Mouse (Mus musculus) midbrain, embryonic 11.5 days (tissue): ENCODE results near the gene Brcc3. TPM values are rescaled to one million over a fixed set of nuclear protein-coding genes. Genes with fewer than 3 reads are reported as not detected.
"Not testable (repeated sequence)": the region's sequence is repeated elsewhere in the genome, so short reads cannot be mapped to it uniquely, and the experiment has no call there.

ENCODE experiments used
- ATAC-seq: fragments of 200-750 bp; cut with Nextera tagmentation; 2 replicates; pipeline ENCODE4 v1.8.0; 2017; ENCODE audit warnings: moderate TSS enrichment, moderate library complexity; ENCODE audit not compliant: low FRiP score
- DNase-seq: peaks from one replicate; pipeline ENCODE4 v3.0.0; 2015; ENCODE audit warnings: low spot score; ENCODE audit errors: missing footprints
- H3K27ac ChIP-seq: fragments of 300-500 bp; sonication (generic); 2 replicates; pipeline ENCODE4 v1.5.1; 2014; ENCODE audit warnings: low read depth, low read length
- H3K27me3 ChIP-seq: fragments of 300-500 bp; sonication (generic); 2 replicates; pipeline ENCODE4 v1.6.1; 2014; ENCODE audit warnings: mild to moderate bottlenecking, low read length, moderate library complexity, mixed read lengths; ENCODE audit not compliant: control insufficient read depth, insufficient read depth
- H3K36me3 ChIP-seq: fragments of 300-500 bp; sonication (generic); 2 replicates; pipeline ENCODE4 v1.6.1; 2014; ENCODE audit warnings: mild to moderate bottlenecking, low read length, moderate library complexity, mixed read lengths; ENCODE audit not compliant: control insufficient read depth, insufficient read depth
- H3K4me1 ChIP-seq: fragments of 300-500 bp; sonication (generic); 2 replicates; pipeline ENCODE4 v1.6.1; 2014; ENCODE audit warnings: low read length; ENCODE audit not compliant: control insufficient read depth, insufficient read depth
- H3K4me2 ChIP-seq: fragments of 300-500 bp; sonication (generic); 2 replicates; pipeline ENCODE4 v1.6.1; 2014; ENCODE audit warnings: mild to moderate bottlenecking, moderate library complexity
- H3K4me3 ChIP-seq: fragments of 300-500 bp; sonication (generic); 2 replicates; pipeline ENCODE4 v1.5.1; 2014; ENCODE audit warnings: low read depth, low read length
- H3K9ac ChIP-seq: fragments of 300-500 bp; sonication (generic); 2 replicates; pipeline ENCODE4 v1.6.1; 2014; ENCODE audit warnings: low read length
- H3K9me3 ChIP-seq: fragments of 300-500 bp; sonication (generic); 2 replicates; pipeline ENCODE4 v1.6.1; 2016; ENCODE audit warnings: low read length; ENCODE audit not compliant: control insufficient read depth
- WGBS: fragments of 180-500 bp; shearing (Covaris S2); extraction: QIAGEN DNeasy Blood & Tissue Kit; methylation state at CpG from one replicate; pipeline ENCODE4 v1.1.7; 2014; 5-methylcytosine and 5-hydroxymethylcytosine counted together
- polyA plus RNA-seq: library from polyadenylated mRNA; unstranded; fragments of >200 nt; fragmentation: Nextera tagmentation; extraction: Ambion mirVana; gene quantifications from 2 replicates; pipeline ENCODE4 v1.2.1, GENCODE M21; 2014

Gene Brcc3
- polyA plus RNA-seq, 1 experiment from 2014 or later: 61.3 TPM

- Histone ChIP-seq H3K4me3 (no peak overlapping the region), H3K27me3 (no peaks in the 10 kb centered on the region), H3K4me1 (no peaks in the 10 kb centered on the region), H3K36me3 (no peaks in the 10 kb centered on the region), H3K4me2 (no peak overlapping the region), H3K9ac (no peak overlapping the region), H3K27ac (no peak overlapping the region), H3K9me3 (no peaks in the 10 kb centered on the region)
- WGBS: 75% methylated on average over 2 of the region's 2 CpGs
- DNase-seq (no peak), ATAC-seq (no peak)
Observed at GRCm38 (mm10) chrX:75402668-75403067, 13.8 kb upstream of the Brcc3 start.

GRCm38 (mm10) chrX:75403350-75403749 lies 13.1 kb upstream of the Brcc3 start:
- DNase-seq: no peak
- no peaks in the 10 kb centered on the region for H3K36me3 ChIP-seq

DNA sequence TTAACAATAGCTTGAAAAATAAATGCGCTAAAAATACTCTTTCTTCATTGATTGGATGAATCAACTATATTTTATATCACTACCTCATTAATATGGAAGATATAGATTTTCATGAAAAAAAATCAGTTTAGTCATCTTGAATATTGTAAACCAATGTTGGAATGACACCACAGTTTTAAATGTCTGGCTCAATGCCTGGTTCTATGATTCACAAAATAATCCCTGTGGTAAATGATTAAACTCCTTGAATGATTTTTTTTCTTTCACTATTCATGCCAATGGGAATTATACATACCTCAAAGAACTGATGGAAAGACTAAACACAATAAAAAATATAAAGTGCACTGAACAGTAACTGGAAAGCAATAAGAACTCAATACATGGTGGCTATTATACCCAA lies 6.7 kb upstream of the Brcc3 start:
- H3K4me1 ChIP-seq: no peaks in the 10 kb centered on the region
- H3K27ac ChIP-seq: no peak overlapping the region
- no peaks in the 10 kb centered on the region for H3K36me3 ChIP-seq
- H3K9ac ChIP-seq: no peak overlapping the region
- H3K4me2 ChIP-seq: no peak overlapping the region
- H3K27me3 ChIP-seq: no peaks in the 10 kb centered on the region
- no peaks in the 10 kb centered on the region for H3K9me3 ChIP-seq
- ATAC-seq (no peak), DNase-seq (no peak)
- no peak overlapping the region for H3K4me3 ChIP-seq
- WGBS: 92% methylated on average over 1 of the region's 1 CpGs

More at GRCm38 (mm10) chrX:75403350-75403749, 13.1 kb upstream of the Brcc3 start:
- no peak overlapping the region for H3K4me3 ChIP-seq
- no peaks in the 10 kb centered on the region for H3K4me1 ChIP-seq
- H3K27me3 ChIP-seq: no peaks in the 10 kb centered on the region
- no peak overlapping the region for H3K9ac ChIP-seq
- H3K9me3 ChIP-seq: no peaks in the 10 kb centered on the region
- no peak overlapping the region for H3K4me2 ChIP-seq
- no peak overlapping the region for H3K27ac ChIP-seq
- ATAC-seq: no peak

- no peak for DNase-seq
- no peak overlapping the region for H3K27ac ChIP-seq
- no peaks in the 10 kb centered on the region for H3K4me1 ChIP-seq
- H3K36me3 ChIP-seq: no peaks in the 10 kb centered on the region; the same call in 1 of the 2 replicates
- H3K9me3 ChIP-seq: no peaks in the 10 kb centered on the region
- no peak overlapping the region for H3K9ac ChIP-seq
- WGBS: 71% methylated on average over 1 of the region's 1 CpGs
- H3K4me3 ChIP-seq: no peak overlapping the region
- H3K4me2 ChIP-seq: no peak overlapping the region
- H3K27me3 ChIP-seq: no peaks in the 10 kb centered on the region
- no peak for ATAC-seq
Observed at GRCm38 (mm10) chrX:75454597-75454996, 38.2 kb downstream of the Brcc3 start.

DNA sequence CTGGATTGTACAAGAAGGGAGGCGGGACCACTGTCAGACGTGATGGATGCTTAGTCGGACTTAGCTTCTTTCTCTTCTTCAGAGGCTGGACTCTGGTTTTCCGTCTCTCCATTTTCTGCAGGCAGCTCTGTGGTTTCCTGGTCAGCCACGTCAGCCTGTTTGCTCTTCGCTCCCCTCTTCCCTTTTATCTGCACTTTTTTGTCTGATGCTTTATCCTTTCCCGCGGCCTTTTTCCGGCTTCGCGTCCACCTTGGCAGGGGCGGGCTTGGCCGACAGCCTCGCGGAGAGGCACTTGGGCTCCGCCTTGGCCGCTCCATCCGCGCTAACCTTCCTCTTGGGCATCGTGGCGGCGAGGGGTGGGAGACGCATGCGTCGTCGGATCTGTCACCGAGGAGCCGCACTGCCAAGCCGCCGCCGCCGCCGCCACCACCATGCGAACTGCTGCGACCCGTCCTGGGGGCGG lies 58.8 kb downstream of the Brcc3 start:
- H3K9ac ChIP-seq, H3K27ac ChIP-seq: not testable (repeated sequence)
- H3K4me3 ChIP-seq: peak overlapping the region; percentile 22

GRCm38 (mm10) chrX:75489886-75490285 lies 73.5 kb downstream of the Brcc3 start:
- Histone ChIP-seq H3K27me3 (no peaks in the 10 kb centered on the region), H3K9me3 (no peaks in the 10 kb centered on the region), H3K4me2 (no peak overlapping the region), H3K9ac (no peak overlapping the region), H3K4me1 (no peaks in the 10 kb centered on the region), H3K27ac (no peak overlapping the region), H3K36me3 (no peaks in the 10 kb centered on the region), H3K4me3 (no peak overlapping the region)
- DNase-seq (no peak), ATAC-seq (no peak)
- WGBS: 96% methylated on average over 1 of the region's 1 CpGs

More for the DNA sequence above, 58.8 kb downstream of the Brcc3 start:
- H3K9me3 ChIP-seq, H3K27me3 ChIP-seq, H3K36me3 ChIP-seq, H3K4me1 ChIP-seq: not testable (repeated sequence)
- WGBS: 22% methylated on average over 37 of the region's 37 CpGs
- peak overlapping the region; percentile 33 for H3K4me2 ChIP-seq
- peak; percentile 92 for DNase-seq
- peak; percentile 96 for ATAC-seq

Other genes with a start within 250 kb of the Brcc3 start
- gene Fundc2, start 34.2 kb upstream of the Brcc3 start, polyA plus RNA-seq: 40.5 and 41.0 TPM in 2 replicates
- gene F8, start 34.0 kb upstream of the Brcc3 start, polyA plus RNA-seq: 0.73 and 1.4 TPM in 2 replicates
- 25.6 and 26.1 TPM in 2 replicates for gene Cmc4, start within 50 bp of the Brcc3 start, polyA plus RNA-seq
- 8.1 and 10.5 TPM in 2 replicates for gene Mtcp1, start within 50 bp of the Brcc3 start, polyA plus RNA-seq
- 292 and 312 TPM in 2 replicates for gene Vbp1, start 97.7 kb downstream of the Brcc3 start, polyA plus RNA-seq
- gene Rab39b, start 161.6 kb downstream of the Brcc3 start, polyA plus RNA-seq: 17.0 and 17.4 TPM in 2 replicates